Mouse (Mus musculus) limb, embryonic 12.5 days (tissue): ENCODE measurements around the gene Chsy1. TPM values are rescaled to one million over a fixed set of nuclear protein-coding genes. Genes with fewer than 3 reads are reported as not detected.

Source experiments
- ATAC-seq: fragments of 200-750 bp; cut with Nextera tagmentation; 2 replicates; pipeline ENCODE4 v1.8.0; 2017; ENCODE audit warnings: low read depth, moderate TSS enrichment; ENCODE audit not compliant: insufficient number of reproducible peaks, insufficient read depth, low FRiP score, low TSS enrichment
- H3K27ac ChIP-seq: fragments of 300-500 bp; sonication (generic); 2 replicates; pipeline ENCODE4 v1.5.1; 2016; ENCODE audit warnings: mild to moderate bottlenecking, moderate library complexity
- H3K27me3 ChIP-seq: fragments of 300-500 bp; sonication (generic); 2 replicates; pipeline ENCODE4 v1.6.1; 2016; ENCODE audit warnings: mild to moderate bottlenecking, moderate library complexity
- H3K36me3 ChIP-seq: fragments of 300-500 bp; sonication (generic); 2 replicates; pipeline ENCODE4 v1.6.1; 2016; ENCODE audit warnings: mild to moderate bottlenecking, moderate library complexity
- H3K4me1 ChIP-seq: fragments of 300-500 bp; sonication (generic); replicated peaks from 2 replicates; pipeline ENCODE4 v1.6.1; 2016
- H3K4me2 ChIP-seq: fragments of 300-500 bp; sonication (generic); 2 replicates; pipeline ENCODE4 v1.6.1; 2016; ENCODE audit warnings: mild to moderate bottlenecking, moderate library complexity
- H3K4me3 ChIP-seq: fragments of 300-500 bp; sonication (generic); replicated peaks from 2 replicates; pipeline ENCODE4 v1.5.1; 2016; ENCODE audit warnings: mild to moderate bottlenecking
- H3K9ac ChIP-seq: fragments of 300-500 bp; sonication (generic); replicated peaks from 2 replicates; pipeline ENCODE4 v1.6.1; 2016; ENCODE audit warnings: mild to moderate bottlenecking, moderate library complexity
- H3K9me3 ChIP-seq: fragments of 300-500 bp; sonication (generic); 2 replicates; pipeline ENCODE4 v1.6.1; 2016; ENCODE audit warnings: mild to moderate bottlenecking, moderate library complexity
- WGBS: fragments of 180-500 bp; shearing (Covaris S2); methylation state at CpG from one replicate; pipeline ENCODE4 v1.1.7; 2016; 5-methylcytosine and 5-hydroxymethylcytosine counted together
- polyA plus RNA-seq: library from polyadenylated mRNA; unstranded; fragments of >200 nt; fragmentation: Nextera tagmentation; extraction: Ambion mirVana; gene quantifications from 2 replicates; pipeline ENCODE4 v1.2.1, GENCODE M21; 2016

The Chsy1 gene
- polyA plus RNA-seq, 1 experiment from 2014 or later = 23.0 TPM

DNA sequence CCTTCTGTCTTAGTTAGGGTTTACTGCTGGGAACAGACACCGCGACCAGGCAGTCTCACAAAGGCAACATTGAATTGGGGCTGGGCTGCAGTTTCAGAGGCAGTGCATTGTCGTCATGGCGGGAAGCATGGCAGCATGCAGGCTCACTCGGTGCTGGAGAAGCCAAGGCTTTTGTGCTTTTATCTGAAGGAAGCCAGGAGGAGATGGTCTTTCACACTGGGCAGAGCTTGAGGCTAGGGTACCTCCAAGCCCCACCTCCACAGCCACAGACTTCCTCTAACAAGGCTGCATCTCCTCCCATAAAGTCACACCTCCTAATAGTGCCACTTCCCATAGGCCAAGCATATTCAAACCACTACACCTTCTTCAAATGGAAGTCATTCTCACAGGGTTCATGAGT, 50.6 kb downstream of the Chsy1 start:
- no peak overlapping the region for H3K4me2 ChIP-seq
- H3K27ac ChIP-seq = no peak overlapping the region
- H3K36me3 ChIP-seq = peaks cover 16% of the 10 kb centered on the region; the same call in 1 of the 2 replicates
- no peaks in the 10 kb centered on the region for H3K9me3 ChIP-seq
- H3K27me3 ChIP-seq = no peaks in the 10 kb centered on the region
- peaks cover 17% of the 10 kb centered on the region for H3K4me1 ChIP-seq
- H3K4me3 ChIP-seq = no peak overlapping the region
- ATAC-seq = no peak
- WGBS = 75% methylated on average over 5 of the region's 5 CpGs
- H3K9ac ChIP-seq = no peak overlapping the region

DNA sequence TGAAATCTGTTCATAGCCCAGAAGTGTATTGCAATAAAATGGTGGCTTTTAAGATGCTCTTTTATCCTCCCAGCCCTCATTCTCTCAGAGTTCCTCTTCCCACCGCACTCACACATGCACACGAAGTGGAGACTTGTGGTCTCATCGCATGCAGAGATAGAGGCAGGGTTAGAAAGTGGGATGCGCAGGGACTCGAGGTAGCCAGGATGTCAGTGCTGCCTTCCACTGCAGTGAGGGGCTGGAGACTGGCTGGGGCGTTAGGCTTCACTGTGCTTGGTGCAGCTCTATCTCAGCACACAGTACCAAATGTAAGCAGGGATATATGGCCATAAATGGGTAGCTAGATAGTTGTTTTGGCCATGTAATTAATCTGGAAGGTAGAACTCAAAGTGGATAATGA, 52.5 kb downstream of the Chsy1 start:
- WGBS = 90% methylated on average over 6 of the region's 6 CpGs
- ATAC-seq = no peak
- Histone ChIP-seq H3K36me3 (peaks cover 7% of the 10 kb centered on the region; the same call in 1 of the 2 replicates), H3K4me1 (peaks cover 14% of the 10 kb centered on the region), H3K9me3 (no peaks in the 10 kb centered on the region), H3K9ac (no peak overlapping the region), H3K27me3 (no peaks in the 10 kb centered on the region), H3K4me2 (no peak overlapping the region), H3K27ac (no peak overlapping the region), H3K4me3 (no peak overlapping the region)

DNA sequence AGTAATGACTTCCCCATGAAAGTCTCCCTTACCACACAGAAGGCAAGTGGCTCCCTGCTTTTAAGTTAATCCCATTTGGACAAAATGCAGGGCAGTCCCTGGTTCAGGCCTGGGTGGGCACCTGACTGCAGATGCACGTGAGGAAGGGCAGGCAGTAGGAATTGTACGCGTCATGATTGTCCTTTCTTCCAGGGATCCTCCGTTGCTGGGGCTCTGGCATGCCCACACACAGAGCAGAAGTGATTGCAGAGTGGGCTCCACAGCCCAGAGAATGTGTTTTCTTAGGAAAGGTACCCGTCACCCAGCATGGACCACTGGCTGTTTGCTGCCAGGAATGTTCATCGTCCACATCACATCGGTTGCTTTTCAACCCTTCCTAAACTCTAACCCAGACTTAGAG, 53.2 kb downstream of the Chsy1 start:
- Histone ChIP-seq H3K36me3 (peaks cover 7% of the 10 kb centered on the region; the same call in 1 of the 2 replicates), H3K4me2 (no peak overlapping the region), H3K9me3 (no peaks in the 10 kb centered on the region), H3K27me3 (no peaks in the 10 kb centered on the region), H3K4me3 (no peak overlapping the region), H3K27ac (no peak overlapping the region), H3K4me1 (peaks cover 8% of the 10 kb centered on the region), H3K9ac (no peak overlapping the region)
- no peak for ATAC-seq
- WGBS = 86% methylated on average over 7 of the region's 7 CpGs

DNA sequence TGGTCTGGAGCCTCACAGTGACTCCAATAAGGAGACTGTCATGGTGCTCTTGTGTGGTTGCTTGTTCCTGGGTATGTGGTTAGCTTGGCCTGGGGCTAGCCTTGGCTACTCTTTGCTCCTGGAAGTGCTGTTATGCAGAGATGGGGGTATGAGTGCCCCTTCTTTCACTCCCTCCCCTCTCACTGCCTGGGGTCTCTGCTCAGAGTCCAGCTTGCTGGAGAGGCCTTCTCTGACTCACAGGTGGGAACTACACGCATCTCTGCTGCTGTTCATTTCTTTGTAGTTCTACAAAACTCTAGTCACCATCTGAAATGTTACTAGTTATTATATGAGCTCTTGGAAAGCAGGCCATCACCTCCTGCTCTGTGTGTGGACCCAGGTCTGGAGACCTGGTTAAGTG, 53.7 kb downstream of the Chsy1 start:
- Histone ChIP-seq H3K4me2 (no peak overlapping the region), H3K4me1 (peaks cover 3% of the 10 kb centered on the region), H3K9ac (no peak overlapping the region), H3K27me3 (no peaks in the 10 kb centered on the region), H3K27ac (no peak overlapping the region), H3K4me3 (no peak overlapping the region), H3K9me3 (no peaks in the 10 kb centered on the region), H3K36me3 (peaks cover 7% of the 10 kb centered on the region; the same call in 1 of the 2 replicates)
- no peak for ATAC-seq
- WGBS = 93% methylated on average over 1 of the region's 1 CpGs

DNA sequence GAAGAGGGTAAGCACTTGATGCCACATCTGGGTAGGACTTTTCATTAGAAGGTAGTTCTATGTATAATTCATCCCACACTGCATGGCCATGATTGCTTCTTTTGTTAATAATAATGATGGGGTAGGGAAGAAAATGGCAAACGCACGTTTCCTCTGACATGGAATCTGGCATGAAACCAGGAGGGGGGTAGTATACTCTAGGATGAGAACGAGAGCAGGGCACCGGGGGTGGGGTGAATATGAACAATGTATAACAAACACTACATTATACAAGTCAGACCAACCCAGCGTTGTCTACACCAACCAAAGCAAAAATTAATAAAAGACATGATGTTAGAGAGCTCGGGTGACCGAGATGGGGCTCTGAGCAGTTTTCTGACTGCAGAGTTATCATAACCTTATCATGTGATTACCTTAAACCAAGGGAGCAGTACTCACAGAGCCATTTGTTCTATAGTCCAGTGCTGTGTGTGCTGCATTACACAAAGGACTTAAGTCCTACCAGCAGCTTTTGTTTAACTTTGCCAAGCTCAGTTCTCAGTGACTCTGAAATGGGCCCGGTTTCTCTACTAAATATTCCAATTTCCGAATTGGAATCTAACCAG, 55.2 kb downstream of the Chsy1 start:
- H3K36me3 ChIP-seq = peaks cover 7% of the 10 kb centered on the region; the same call in 1 of the 2 replicates
- no peak overlapping the region for H3K27ac ChIP-seq
- WGBS = 86% methylated on average over 9 of the region's 9 CpGs
- H3K4me1 ChIP-seq = no peaks in the 10 kb centered on the region; the same call in 1 of the 2 replicates
- ATAC-seq = no peak
- no peaks in the 10 kb centered on the region for H3K27me3 ChIP-seq
- H3K4me2 ChIP-seq = no peak overlapping the region
- H3K4me3 ChIP-seq = no peak overlapping the region
- H3K9me3 ChIP-seq = no peaks in the 10 kb centered on the region
- no peak overlapping the region for H3K9ac ChIP-seq

DNA sequence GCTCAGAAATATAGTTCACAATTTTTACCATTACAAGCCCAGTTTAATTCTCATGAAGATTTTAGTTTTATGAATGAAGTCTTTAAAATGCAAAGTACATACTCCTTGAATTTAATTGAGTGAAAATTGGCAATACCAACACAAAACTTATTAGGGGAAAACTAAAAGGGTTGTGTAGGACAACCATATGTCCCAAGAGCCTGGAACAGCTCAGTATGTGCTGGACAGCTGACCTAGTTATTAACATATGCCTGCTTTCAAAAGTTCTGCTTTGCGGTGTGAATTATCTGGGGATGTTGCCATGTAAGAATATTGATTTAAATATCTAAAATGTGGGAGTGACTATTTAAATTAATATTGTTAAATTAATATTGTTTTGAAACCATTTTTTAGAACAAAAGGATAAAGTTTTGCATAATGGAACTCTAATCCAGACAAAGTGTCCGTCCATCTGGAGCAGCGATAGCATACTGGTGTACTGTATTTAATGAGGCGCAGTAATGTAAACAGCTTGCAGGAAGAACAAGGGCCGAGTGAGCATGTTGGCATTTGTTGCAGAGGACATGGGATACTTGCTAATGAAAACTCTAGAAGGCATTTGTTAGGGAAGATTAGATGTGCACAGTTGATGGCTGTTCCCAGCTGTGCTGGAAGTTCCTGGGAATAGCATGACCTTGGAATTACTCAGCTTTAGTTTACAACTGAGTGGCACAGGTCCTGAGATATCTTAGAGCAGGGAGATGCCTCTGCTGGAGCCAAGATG, 55.9 kb downstream of the Chsy1 start:
- Histone ChIP-seq H3K4me3 (no peak overlapping the region), H3K27ac (no peak overlapping the region), H3K4me2 (no peak overlapping the region), H3K9me3 (no peaks in the 10 kb centered on the region), H3K27me3 (no peaks in the 10 kb centered on the region), H3K4me1 (no peaks in the 10 kb centered on the region; the same call in 1 of the 2 replicates), H3K36me3 (peaks cover 7% of the 10 kb centered on the region; the same call in 1 of the 2 replicates), H3K9ac (no peak overlapping the region)
- 78% methylated on average over 5 of the region's 5 CpGs for WGBS
- no peak for ATAC-seq

DNA sequence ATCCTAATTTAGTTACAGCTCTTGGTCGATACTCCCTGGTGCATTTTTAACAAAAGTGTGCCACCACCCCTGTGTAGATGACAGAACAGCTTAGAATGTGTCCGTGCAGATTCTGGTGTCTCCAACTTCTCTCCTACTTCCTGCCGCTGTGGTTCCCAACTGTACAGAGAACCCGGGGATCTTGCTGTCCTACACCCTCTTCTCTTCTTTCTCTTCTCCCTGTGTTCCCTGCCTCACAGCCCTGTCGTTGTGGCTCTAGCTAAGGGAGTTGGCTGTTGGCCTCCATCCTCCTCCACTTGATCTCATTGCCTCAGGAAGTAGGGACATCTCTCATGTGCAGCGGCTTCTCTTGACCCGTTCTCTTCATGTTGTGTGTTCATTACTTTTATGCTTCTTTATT, 59.6 kb downstream of the Chsy1 start:
- peaks cover 37% of the 10 kb centered on the region for H3K36me3 ChIP-seq

DNA sequence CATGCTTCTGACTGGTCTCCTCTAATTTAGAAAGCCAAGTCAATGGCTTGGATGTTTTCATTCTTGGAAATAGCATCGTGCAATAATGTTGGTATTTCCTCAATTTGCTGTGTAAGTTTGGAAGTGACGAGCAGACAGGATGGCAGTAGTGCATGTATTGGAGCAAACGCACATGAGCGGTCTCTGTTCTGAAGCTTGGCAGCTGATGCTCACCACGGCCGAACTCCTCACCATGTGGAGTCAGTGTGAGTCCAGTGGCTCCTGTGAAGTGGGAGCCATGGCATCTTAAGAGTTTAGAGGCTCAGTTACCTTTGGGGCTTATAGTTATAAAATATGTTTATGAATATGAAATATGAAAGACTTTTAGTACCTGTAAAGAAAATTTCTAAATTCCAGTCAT, 60.2 kb downstream of the Chsy1 start:
- Histone ChIP-seq H3K36me3 (peaks cover 43% of the 10 kb centered on the region), H3K27me3 (no peaks in the 10 kb centered on the region), H3K27ac (no peak overlapping the region), H3K9me3 (no peaks in the 10 kb centered on the region), H3K4me1 (no peaks in the 10 kb centered on the region; the same call in 1 of the 2 replicates), H3K9ac (no peak overlapping the region), H3K4me3 (no peak overlapping the region), H3K4me2 (no peak overlapping the region)
- no peak for ATAC-seq
- WGBS = 87% methylated on average over 6 of the region's 6 CpGs

More for the DNA sequence above, 59.6 kb downstream of the Chsy1 start:
- H3K27ac ChIP-seq = no peak overlapping the region
- H3K27me3 ChIP-seq = no peaks in the 10 kb centered on the region
- no peaks in the 10 kb centered on the region; the same call in 1 of the 2 replicates for H3K4me1 ChIP-seq
- no peak overlapping the region for H3K9ac ChIP-seq
- no peak for ATAC-seq
- no peak overlapping the region for H3K4me2 ChIP-seq
- H3K9me3 ChIP-seq = no peaks in the 10 kb centered on the region
- WGBS = 92% methylated on average over 7 of the region's 7 CpGs
- H3K4me3 ChIP-seq = no peak overlapping the region

DNA sequence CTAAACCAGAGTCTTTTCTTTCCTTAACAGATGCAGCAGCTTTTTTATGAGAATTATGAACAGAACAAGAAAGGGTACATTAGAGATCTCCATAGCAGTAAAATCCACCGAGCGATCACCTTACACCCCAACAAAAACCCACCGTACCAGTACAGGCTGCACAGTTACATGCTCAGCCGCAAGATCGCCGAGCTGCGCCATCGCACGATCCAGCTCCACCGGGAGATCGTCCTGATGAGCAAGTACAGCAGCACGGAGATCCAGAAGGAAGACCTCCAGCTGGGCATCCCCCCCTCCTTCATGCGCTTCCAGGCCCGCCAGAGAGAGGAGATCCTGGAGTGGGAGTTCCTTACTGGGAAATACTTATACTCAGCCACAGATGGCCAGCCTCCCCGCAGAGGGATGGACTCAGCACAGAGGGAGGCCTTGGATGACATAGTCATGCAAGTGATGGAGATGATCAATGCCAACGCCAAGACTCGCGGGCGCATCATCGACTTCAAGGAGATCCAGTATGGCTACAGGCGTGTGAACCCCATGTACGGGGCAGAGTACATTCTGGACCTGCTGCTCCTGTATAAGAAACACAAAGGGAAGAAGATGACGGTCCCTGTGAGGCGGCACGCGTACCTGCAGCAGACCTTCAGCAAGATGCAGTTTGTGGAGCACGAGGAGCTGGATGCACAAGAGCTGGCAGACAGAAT, 61.6 kb downstream of the Chsy1 start:
- no peak for ATAC-seq
- WGBS = 94% methylated on average over 27 of the region's 27 CpGs

DNA sequence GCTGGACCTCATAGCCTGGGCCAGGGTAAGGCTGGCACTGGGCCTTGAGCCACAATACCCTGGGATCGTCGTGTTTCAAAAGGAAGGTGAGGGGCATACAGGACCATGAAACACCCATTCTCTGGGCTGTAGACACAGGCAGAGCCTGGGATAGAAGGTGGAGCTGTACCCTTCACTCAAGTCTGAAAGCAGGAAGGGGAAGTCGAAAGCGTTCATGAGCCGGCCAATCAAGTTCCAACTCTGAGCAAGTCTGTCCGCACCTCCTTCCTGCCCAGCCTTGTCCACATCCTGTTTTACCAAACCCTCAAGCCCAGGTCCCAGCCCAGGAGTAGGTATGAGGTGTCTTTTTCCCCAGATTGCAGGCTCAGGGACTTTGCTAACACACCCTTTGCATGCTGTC, 66.4 kb downstream of the Chsy1 start:
- Histone ChIP-seq H3K27me3 (no peaks in the 10 kb centered on the region), H3K36me3 (peaks cover 55% of the 10 kb centered on the region), H3K4me3 (no peak overlapping the region), H3K9ac (no peak overlapping the region), H3K27ac (no peak overlapping the region), H3K4me2 (no peak overlapping the region), H3K4me1 (peaks cover 8% of the 10 kb centered on the region; the same call in 1 of the 2 replicates), H3K9me3 (no peaks in the 10 kb centered on the region)
- WGBS = 87% methylated on average over 6 of the region's 6 CpGs
- no peak for ATAC-seq

More for the DNA sequence above, 61.6 kb downstream of the Chsy1 start:
- H3K27ac ChIP-seq = no peak overlapping the region
- no peaks in the 10 kb centered on the region for H3K4me1 ChIP-seq
- no peak overlapping the region for H3K4me3 ChIP-seq
- H3K4me2 ChIP-seq = no peak overlapping the region
- H3K27me3 ChIP-seq = no peaks in the 10 kb centered on the region
- H3K9ac ChIP-seq = no peak overlapping the region
- H3K36me3 ChIP-seq = peaks cover 58% of the 10 kb centered on the region
- no peaks in the 10 kb centered on the region for H3K9me3 ChIP-seq

DNA sequence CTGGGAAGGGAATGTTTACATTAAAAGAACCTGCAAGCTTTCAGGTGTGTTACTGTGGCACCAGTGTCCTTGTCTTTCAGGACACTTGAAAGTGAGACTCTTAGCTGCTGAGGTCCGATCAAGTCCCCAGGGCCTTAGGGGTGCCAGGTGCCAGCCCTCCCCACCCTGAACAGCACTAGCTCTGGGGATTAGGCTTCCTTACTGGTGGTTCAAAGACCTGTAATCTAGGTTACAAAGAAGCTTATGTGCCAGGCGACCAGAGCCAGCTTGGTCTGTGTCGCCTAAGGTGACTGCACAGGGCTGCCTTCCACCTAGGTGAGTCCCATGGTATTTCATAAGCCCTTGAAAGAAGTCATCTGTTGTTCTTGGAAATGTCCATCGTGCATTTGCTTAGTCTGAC, 66.9 kb downstream of the Chsy1 start:
- no peak for ATAC-seq
- WGBS = 84% methylated on average over 4 of the region's 4 CpGs

More for the DNA sequence above, 66.9 kb downstream of the Chsy1 start:
- Histone ChIP-seq H3K9ac (no peak overlapping the region), H3K4me1 (peaks cover 8% of the 10 kb centered on the region; the same call in 1 of the 2 replicates), H3K9me3 (no peaks in the 10 kb centered on the region), H3K27me3 (no peaks in the 10 kb centered on the region), H3K4me2 (no peak overlapping the region), H3K36me3 (peaks cover 50% of the 10 kb centered on the region), H3K27ac (no peak overlapping the region), H3K4me3 (no peak overlapping the region)
